Mouse (Mus musculus): ENCODE results near the gene Krt19. TPM values are rescaled to one million over a fixed set of nuclear protein-coding genes. Genes with fewer than 3 reads are reported as not detected.

The Krt19 gene
- polyA plus RNA-seq (2014; fragmentation: Nextera tagmentation; extraction: Ambion mirVana), result 30.7 and 35.0 TPM in 2 replicates

DNA sequence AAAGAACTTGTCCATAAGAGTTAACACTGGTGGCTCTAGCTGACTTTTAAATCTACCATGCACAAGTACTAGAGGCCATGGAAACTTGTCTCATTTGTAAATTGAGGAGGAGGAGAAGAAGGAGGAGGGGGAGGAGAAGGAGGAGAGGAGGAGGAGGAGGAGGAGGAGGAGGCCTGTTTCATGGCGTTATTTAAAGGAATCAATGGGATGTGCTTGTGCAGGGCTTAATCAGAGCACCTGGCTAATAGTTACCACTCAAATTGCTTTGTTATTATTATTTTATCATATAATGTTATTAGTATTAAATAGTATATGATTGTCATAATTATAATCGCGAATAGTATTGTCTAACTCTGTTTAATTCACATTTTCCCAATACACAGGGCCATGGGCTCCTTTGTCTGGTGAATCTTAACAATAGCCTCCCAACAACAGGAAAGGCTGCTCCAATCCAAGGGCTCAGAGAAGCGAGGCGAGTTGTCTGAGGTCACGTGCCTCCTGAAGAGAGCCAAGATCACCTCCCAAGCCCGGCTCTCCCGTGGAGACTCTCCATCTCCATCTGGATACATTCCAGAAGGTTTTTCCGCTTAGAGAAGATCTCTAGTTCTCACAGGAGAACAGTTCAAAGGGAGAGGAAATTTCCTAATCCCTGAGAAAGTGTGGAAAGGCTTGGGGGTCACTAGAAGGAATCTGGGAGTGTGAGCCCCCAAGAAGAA, at the start of gene Krt19:
Gene Krt19 (minus strand): TSS at position 51 of the 716 bp plus-strand sequence.
- H3K9me3 ChIP-seq (ENCODE audit: control insufficient read depth, low read length), result no peaks in the 10 kb centered on the region
- no peak for ATAC-seq (ENCODE audit: insufficient number of reproducible peaks, insufficient read depth, low FRiP score, low read depth)
- 44% methylated on average over 9 of the region's 9 CpGs for WGBS

DNA sequence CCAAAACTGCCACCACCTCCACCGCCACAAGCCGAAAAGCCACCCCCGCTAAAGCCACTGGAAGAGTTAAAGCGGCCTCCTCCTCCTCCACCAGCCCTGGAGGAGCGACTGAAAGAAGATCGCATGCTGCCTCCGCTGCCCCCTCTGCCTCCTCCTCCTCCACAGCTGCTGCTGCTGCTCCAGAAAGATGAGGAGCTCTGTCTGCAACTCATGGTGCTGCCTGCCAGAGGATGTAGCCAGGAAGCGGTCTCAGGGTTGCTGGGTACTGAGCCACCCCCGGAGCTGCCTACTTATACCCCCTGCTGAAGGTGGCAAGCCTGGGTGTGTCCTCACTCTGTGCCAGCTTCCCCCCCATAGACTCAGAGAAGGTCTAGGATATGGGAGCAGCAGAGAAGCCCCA, 44.5 kb upstream of the Krt19 start, which contains the start of gene Krt9:
Gene Krt9 (minus strand): TSS at position 255 of the 400 bp plus-strand sequence.
- WGBS, result 55% methylated on average over 9 of the region's 9 CpGs
- no peak within 1 kb of the TSS for H3K4me3 ChIP-seq (ENCODE audit: control insufficient read depth in 1 of 2, insufficient read depth in 1 of 2, low read depth in 1 of 2, low read length in 2 of 2)
- no peaks in the 10 kb centered on the region for H3K9me3 ChIP-seq (ENCODE audit: control insufficient read depth, low read length)
- no peaks in the 10 kb centered on the region for H3K27me3 ChIP-seq (ENCODE audit: control insufficient read depth, insufficient read depth, low read length)
- no peak within 1 kb of the TSS for H3K9ac ChIP-seq (ENCODE audit: low read length)
- H3K4me2 ChIP-seq (ENCODE audit: low read length), result no peak within 1 kb of the TSS
- H3K27ac ChIP-seq (replicated peaks in 1 of 2; ENCODE audit: control insufficient read depth in 1 of 2, insufficient read depth in 1 of 2, low read depth in 2 of 2, low read length in 2 of 2), result no peak within 1 kb of the TSS
- H3K36me3 ChIP-seq (ENCODE audit: control insufficient read depth, insufficient read depth, low read length), result no peaks in the 10 kb centered on the region
- H3K4me1 ChIP-seq (ENCODE audit: control insufficient read depth in 2 of 2, insufficient read depth in 2 of 2, low read length in 2 of 2), result no peaks in the 10 kb centered on the region
- no peak for ATAC-seq (ENCODE audit: insufficient number of reproducible peaks, insufficient read depth, low FRiP score, low read depth)

More for the DNA sequence above, at the start of gene Krt19:
- Histone ChIP-seq H3K27me3 (ENCODE audit: control insufficient read depth, insufficient read depth, low read length) (no peaks in the 10 kb centered on the region; the same call in 1 of the 2 replicates), H3K27ac (replicated peaks in 1 of 2; ENCODE audit: control insufficient read depth in 1 of 2, insufficient read depth in 1 of 2, low read depth in 2 of 2, low read length in 2 of 2) (no peak within 1 kb of the TSS), H3K4me3 (ENCODE audit: control insufficient read depth in 1 of 2, insufficient read depth in 1 of 2, low read depth in 1 of 2, low read length in 2 of 2) (no peak within 1 kb of the TSS), H3K36me3 (ENCODE audit: control insufficient read depth, insufficient read depth, low read length) (no peaks in the 10 kb centered on the region), H3K9ac (ENCODE audit: low read length) (no peak within 1 kb of the TSS), H3K4me1 (ENCODE audit: control insufficient read depth in 2 of 2, insufficient read depth in 2 of 2, low read length in 2 of 2) (peaks cover 16 to 26% of the 10 kb centered on the region in 2 experiments), H3K4me2 (ENCODE audit: low read length) (no peak within 1 kb of the TSS)

DNA sequence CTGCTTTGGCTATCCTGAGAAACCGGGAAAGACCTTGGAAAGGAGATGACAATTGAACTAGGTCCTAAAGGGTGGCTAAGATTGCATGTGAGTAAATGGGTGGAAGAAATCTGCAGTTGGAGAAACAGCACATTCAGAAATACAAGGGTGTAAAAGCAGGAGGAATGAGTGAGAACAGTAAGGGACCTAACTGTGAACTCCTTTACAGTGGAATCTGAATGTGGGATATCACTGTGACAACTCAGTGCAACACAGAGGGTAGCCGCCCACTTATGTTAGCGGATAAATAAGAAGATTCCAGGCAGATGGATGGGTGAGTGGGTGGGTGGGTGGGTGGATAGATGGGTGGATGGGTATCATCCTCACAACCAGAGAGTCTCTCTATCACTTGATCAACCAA, 43.4 kb upstream of the Krt19 start:
- Histone ChIP-seq H3K4me3 (ENCODE audit: control insufficient read depth in 1 of 2, insufficient read depth in 1 of 2, low read depth in 1 of 2, low read length in 2 of 2) (no peak overlapping the region), H3K9me3 (ENCODE audit: control insufficient read depth, low read length) (no peaks in the 10 kb centered on the region), H3K27me3 (ENCODE audit: control insufficient read depth, insufficient read depth, low read length) (no peaks in the 10 kb centered on the region), H3K4me1 (ENCODE audit: control insufficient read depth in 2 of 2, insufficient read depth in 2 of 2, low read length in 2 of 2) (no peaks in the 10 kb centered on the region), H3K4me2 (ENCODE audit: low read length) (no peak overlapping the region), H3K36me3 (ENCODE audit: control insufficient read depth, insufficient read depth, low read length) (no peaks in the 10 kb centered on the region), H3K9ac (ENCODE audit: low read length) (no peak overlapping the region), H3K27ac (replicated peaks in 1 of 2; ENCODE audit: control insufficient read depth in 1 of 2, insufficient read depth in 1 of 2, low read depth in 2 of 2, low read length in 2 of 2) (no peak overlapping the region)
- no peak for ATAC-seq (ENCODE audit: insufficient number of reproducible peaks, insufficient read depth, low FRiP score, low read depth)
- 90% methylated on average over 3 of the region's 3 CpGs for WGBS

DNA sequence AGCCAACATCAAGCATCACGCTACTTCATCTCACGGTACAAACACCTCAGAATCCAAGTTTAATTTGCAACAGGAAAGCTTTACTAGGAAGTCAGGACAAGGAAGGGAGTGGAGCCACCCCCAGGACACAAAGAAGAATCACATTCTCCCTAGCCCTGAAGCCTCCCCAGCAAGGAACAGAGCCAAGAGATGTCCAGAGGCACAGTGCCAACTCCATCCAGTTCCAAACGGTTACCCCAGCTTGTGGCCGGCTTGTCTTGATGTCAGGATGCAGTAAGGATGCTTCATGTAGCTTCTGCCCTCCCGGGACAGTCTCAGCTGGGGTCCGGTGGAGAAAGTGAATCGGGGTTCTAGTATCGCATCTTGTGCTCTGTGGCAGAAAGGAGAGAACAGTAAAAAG, 38.3 kb upstream of the Krt19 start:
- H3K27ac ChIP-seq (replicated peaks in 1 of 2; ENCODE audit: control insufficient read depth in 1 of 2, insufficient read depth in 1 of 2, low read depth in 2 of 2, low read length in 2 of 2), result no peak overlapping the region
- no peak for ATAC-seq (ENCODE audit: insufficient number of reproducible peaks, insufficient read depth, low FRiP score, low read depth)
- H3K4me1 ChIP-seq (ENCODE audit: control insufficient read depth in 2 of 2, insufficient read depth in 2 of 2, low read length in 2 of 2), result no peaks in the 10 kb centered on the region
- no peak overlapping the region for H3K9ac ChIP-seq (ENCODE audit: low read length)
- H3K4me2 ChIP-seq (ENCODE audit: low read length), result no peak overlapping the region
- H3K36me3 ChIP-seq (ENCODE audit: control insufficient read depth, insufficient read depth, low read length), result no peaks in the 10 kb centered on the region
- H3K4me3 ChIP-seq (ENCODE audit: control insufficient read depth in 1 of 2, insufficient read depth in 1 of 2, low read depth in 1 of 2, low read length in 2 of 2), result no peak overlapping the region
- no peaks in the 10 kb centered on the region for H3K9me3 ChIP-seq (ENCODE audit: control insufficient read depth, low read length)
- 78% methylated on average over 8 of the region's 8 CpGs for WGBS
- no peaks in the 10 kb centered on the region for H3K27me3 ChIP-seq (ENCODE audit: control insufficient read depth, insufficient read depth, low read length)

DNA sequence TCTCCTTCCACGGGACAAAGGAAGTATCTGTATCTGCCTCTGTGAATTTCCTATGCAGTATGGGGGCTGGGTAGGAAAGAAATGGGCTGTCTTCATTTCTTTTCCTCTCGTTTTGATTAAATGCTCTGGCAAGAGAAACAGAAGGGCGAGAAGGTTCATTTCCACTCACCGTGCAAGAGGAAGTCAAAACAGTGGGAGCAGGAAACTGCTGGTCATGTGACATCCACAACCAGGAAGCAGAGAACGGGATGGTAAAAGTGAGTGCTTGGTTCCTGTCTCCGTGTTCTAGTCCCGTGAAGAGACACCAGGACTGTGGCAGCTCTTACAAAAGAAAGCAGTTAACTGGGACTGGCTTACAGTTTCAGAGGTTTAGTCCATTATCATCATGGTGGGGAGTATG, 33.3 kb upstream of the Krt19 start:
- Histone ChIP-seq H3K9ac (ENCODE audit: low read length) (no peak overlapping the region), H3K4me3 (ENCODE audit: control insufficient read depth in 1 of 2, insufficient read depth in 1 of 2, low read depth in 1 of 2, low read length in 2 of 2) (no peak overlapping the region), H3K9me3 (ENCODE audit: control insufficient read depth, low read length) (no peaks in the 10 kb centered on the region), H3K4me1 (ENCODE audit: control insufficient read depth in 2 of 2, insufficient read depth in 2 of 2, low read length in 2 of 2) (no peaks in the 10 kb centered on the region), H3K36me3 (ENCODE audit: control insufficient read depth, insufficient read depth, low read length) (no peaks in the 10 kb centered on the region), H3K4me2 (ENCODE audit: low read length) (no peak overlapping the region), H3K27me3 (ENCODE audit: control insufficient read depth, insufficient read depth, low read length) (no peaks in the 10 kb centered on the region), H3K27ac (replicated peaks in 1 of 2; ENCODE audit: control insufficient read depth in 1 of 2, insufficient read depth in 1 of 2, low read depth in 2 of 2, low read length in 2 of 2) (no peak overlapping the region)
- ATAC-seq (ENCODE audit: insufficient number of reproducible peaks, insufficient read depth, low FRiP score, low read depth), result no peak
- 57% methylated on average over 7 of the region's 7 CpGs for WGBS

DNA sequence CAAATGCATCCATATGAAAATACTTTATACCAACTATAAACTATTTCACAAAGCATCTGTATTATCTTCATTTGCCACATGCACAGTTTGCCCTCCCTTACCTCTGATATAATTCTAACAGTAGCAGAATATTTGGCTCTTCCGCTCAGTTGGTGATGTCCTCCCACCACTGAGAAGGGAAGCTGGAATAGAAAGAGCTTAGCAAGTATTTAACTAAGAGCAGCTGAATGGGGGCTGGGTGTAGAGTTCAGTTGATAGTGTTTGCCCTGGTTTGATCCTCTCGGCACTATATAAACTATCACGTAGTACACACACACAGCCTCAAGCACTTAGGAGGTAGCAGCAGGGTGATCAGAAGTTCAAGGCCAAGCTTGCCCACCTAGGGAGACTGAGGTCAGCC, 30.8 kb upstream of the Krt19 start:
- H3K36me3 ChIP-seq (ENCODE audit: control insufficient read depth, insufficient read depth, low read length), result no peaks in the 10 kb centered on the region
- 66% methylated on average over 3 of the region's 3 CpGs for WGBS
- no peak overlapping the region for H3K4me2 ChIP-seq (ENCODE audit: low read length)
- no peak for ATAC-seq (ENCODE audit: insufficient number of reproducible peaks, insufficient read depth, low FRiP score, low read depth)
- no peak overlapping the region for H3K9ac ChIP-seq (ENCODE audit: low read length)
- H3K9me3 ChIP-seq (ENCODE audit: control insufficient read depth, low read length), result no peaks in the 10 kb centered on the region
- no peaks in the 10 kb centered on the region for H3K4me1 ChIP-seq (ENCODE audit: control insufficient read depth in 2 of 2, insufficient read depth in 2 of 2, low read length in 2 of 2)
- no peak overlapping the region for H3K27ac ChIP-seq (replicated peaks in 1 of 2; ENCODE audit: control insufficient read depth in 1 of 2, insufficient read depth in 1 of 2, low read depth in 2 of 2, low read length in 2 of 2)
- no peak overlapping the region for H3K4me3 ChIP-seq (ENCODE audit: control insufficient read depth in 1 of 2, insufficient read depth in 1 of 2, low read depth in 1 of 2, low read length in 2 of 2)
- no peaks in the 10 kb centered on the region for H3K27me3 ChIP-seq (ENCODE audit: control insufficient read depth, insufficient read depth, low read length)

DNA sequence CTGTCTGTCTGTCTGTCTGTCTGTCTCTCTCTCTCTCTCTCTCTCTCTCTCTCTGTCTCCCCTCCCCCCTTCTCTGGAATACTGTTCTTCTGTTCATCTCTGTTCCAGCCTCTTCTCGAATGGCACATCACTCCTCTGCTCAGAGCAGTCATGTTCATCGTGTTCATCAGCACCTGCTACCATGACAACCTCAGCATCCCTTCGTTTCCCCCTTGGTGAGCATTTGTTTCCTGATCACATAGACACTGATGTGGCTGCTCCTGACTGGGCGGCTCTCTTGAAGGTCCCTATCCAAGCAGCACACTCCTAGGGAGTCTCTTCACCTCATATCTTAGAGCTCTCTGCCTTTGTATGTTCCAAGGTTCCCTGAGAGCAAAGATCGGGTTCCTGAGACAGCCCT, 29.8 kb upstream of the Krt19 start:
- Histone ChIP-seq H3K4me1 (ENCODE audit: control insufficient read depth in 2 of 2, insufficient read depth in 2 of 2, low read length in 2 of 2) (no peaks in the 10 kb centered on the region), H3K9ac (ENCODE audit: low read length) (no peak overlapping the region), H3K4me2 (ENCODE audit: low read length) (no peak overlapping the region), H3K9me3 (ENCODE audit: control insufficient read depth, low read length) (no peaks in the 10 kb centered on the region), H3K4me3 (ENCODE audit: control insufficient read depth in 1 of 2, insufficient read depth in 1 of 2, low read depth in 1 of 2, low read length in 2 of 2) (no peak overlapping the region), H3K27ac (replicated peaks in 1 of 2; ENCODE audit: control insufficient read depth in 1 of 2, insufficient read depth in 1 of 2, low read depth in 2 of 2, low read length in 2 of 2) (no peak overlapping the region), H3K36me3 (ENCODE audit: control insufficient read depth, insufficient read depth, low read length) (no peaks in the 10 kb centered on the region), H3K27me3 (ENCODE audit: control insufficient read depth, insufficient read depth, low read length) (no peaks in the 10 kb centered on the region)
- ATAC-seq (ENCODE audit: insufficient number of reproducible peaks, insufficient read depth, low FRiP score, low read depth), result no peak
- whole genome bisulfite sequencing, result 65% methylated on average over 5 of the region's 5 CpGs

DNA sequence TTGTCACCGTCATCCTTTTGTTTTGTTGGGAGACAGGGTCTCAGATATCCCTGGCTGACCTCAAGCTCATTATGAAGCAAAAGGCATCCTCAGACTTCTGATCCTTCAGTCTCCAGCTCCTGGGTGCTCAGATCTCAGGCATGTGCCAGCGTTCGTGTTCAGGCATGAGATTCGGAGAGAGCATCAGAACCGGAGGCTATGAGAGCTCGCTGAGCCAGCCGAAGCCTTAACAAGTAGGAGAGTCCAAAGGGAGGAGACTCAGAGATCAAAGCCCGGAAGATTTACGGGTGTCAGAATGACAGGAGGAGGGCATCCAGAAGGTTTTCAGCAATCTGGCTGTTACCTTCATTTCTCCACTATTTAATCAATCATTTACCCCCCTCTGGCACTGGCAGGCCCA, 28.3 kb upstream of the Krt19 start:
- Histone ChIP-seq H3K36me3 (ENCODE audit: control insufficient read depth, insufficient read depth, low read length) (no peaks in the 10 kb centered on the region), H3K9me3 (ENCODE audit: control insufficient read depth, low read length) (no peaks in the 10 kb centered on the region), H3K4me3 (ENCODE audit: control insufficient read depth in 1 of 2, insufficient read depth in 1 of 2, low read depth in 1 of 2, low read length in 2 of 2) (no peak overlapping the region), H3K4me2 (ENCODE audit: low read length) (no peak overlapping the region), H3K27ac (replicated peaks in 1 of 2; ENCODE audit: control insufficient read depth in 1 of 2, insufficient read depth in 1 of 2, low read depth in 2 of 2, low read length in 2 of 2) (no peak overlapping the region), H3K9ac (ENCODE audit: low read length) (no peak overlapping the region), H3K4me1 (ENCODE audit: control insufficient read depth in 2 of 2, insufficient read depth in 2 of 2, low read length in 2 of 2) (no peaks in the 10 kb centered on the region), H3K27me3 (ENCODE audit: control insufficient read depth, insufficient read depth, low read length) (no peaks in the 10 kb centered on the region)
- WGBS, result 68% methylated on average over 9 of the region's 9 CpGs
- no peak for ATAC-seq (ENCODE audit: insufficient number of reproducible peaks, insufficient read depth, low FRiP score, low read depth)

Measured in heart, embryonic 14.5 days (tissue).